Mouse (Mus musculus): ENCODE results near the gene Olfml2a. TPM values are rescaled to one million over a fixed set of nuclear protein-coding genes. Genes with fewer than 3 reads are reported as not detected.
A peak's percentile ranks its signal among the peaks of the same experiment; 100 is the strongest.

Gene Olfml2a
- polyA plus RNA-seq, 1 experiment from 2014 or later: 2.7 TPM

- Histone ChIP-seq H3K4me2 (ENCODE audit: low read depth, severe bottlenecking) (no peak overlapping the region), H3K27me3 (ENCODE audit: control insufficient read depth, insufficient read depth, low read length) (no peaks in the 10 kb centered on the region), H3K36me3 (ENCODE audit: control insufficient read depth, insufficient read depth, low read length) (no peaks in the 10 kb centered on the region), H3K4me1 (ENCODE audit: control insufficient read depth, insufficient read depth, low read length) (no peaks in the 10 kb centered on the region), H3K9me3 (ENCODE audit: control insufficient read depth, low read length) (no peaks in the 10 kb centered on the region), H3K4me3 (ENCODE audit: low read depth, low read length) (no peak overlapping the region), H3K9ac (ENCODE audit: low read length) (no peak overlapping the region), H3K27ac (replicated peaks; ENCODE audit: low read depth, low read length) (no peak overlapping the region)
- DNase-seq (ENCODE audit: low spot score) (peak; percentile 18), ATAC-seq (ENCODE audit: insufficient number of reproducible peaks, low FRiP score, low TSS enrichment, low read depth) (no peak)
- WGBS: 40% methylated on average over 1 of the region's 1 CpGs
These were observed 10.4 kb upstream of the Olfml2a start for GRCm38 (mm10) chr2:38921374-38921773.

GRCm38 (mm10) chr2:38923471-38923870 is 8.3 kb upstream of the Olfml2a start:
- H3K4me2 ChIP-seq (ENCODE audit: low read depth, severe bottlenecking): no peak overlapping the region
- H3K9me3 ChIP-seq (ENCODE audit: control insufficient read depth, low read length): no peaks in the 10 kb centered on the region
- WGBS: 6% methylated on average over 3 of the region's 3 CpGs
- ATAC-seq (ENCODE audit: insufficient number of reproducible peaks, low FRiP score, low TSS enrichment, low read depth): no peak
- no peak for DNase-seq (ENCODE audit: low spot score)
- H3K4me1 ChIP-seq (ENCODE audit: control insufficient read depth, insufficient read depth, low read length): no peaks in the 10 kb centered on the region
- H3K36me3 ChIP-seq (ENCODE audit: control insufficient read depth, insufficient read depth, low read length): no peaks in the 10 kb centered on the region
- no peak overlapping the region for H3K27ac ChIP-seq (replicated peaks; ENCODE audit: low read depth, low read length)
- H3K9ac ChIP-seq (ENCODE audit: low read length): no peak overlapping the region
- no peaks in the 10 kb centered on the region for H3K27me3 ChIP-seq (ENCODE audit: control insufficient read depth, insufficient read depth, low read length)
- H3K4me3 ChIP-seq (ENCODE audit: low read depth, low read length): no peak overlapping the region

- Histone ChIP-seq H3K9me3 (ENCODE audit: control insufficient read depth, low read length) (no peaks in the 10 kb centered on the region), H3K36me3 (ENCODE audit: control insufficient read depth, insufficient read depth, low read length) (no peaks in the 10 kb centered on the region), H3K27me3 (ENCODE audit: control insufficient read depth, insufficient read depth, low read length) (no peaks in the 10 kb centered on the region), H3K4me3 (ENCODE audit: low read depth, low read length) (no peak overlapping the region), H3K9ac (ENCODE audit: low read length) (no peak overlapping the region), H3K4me2 (ENCODE audit: low read depth, severe bottlenecking) (no peak overlapping the region), H3K27ac (replicated peaks; ENCODE audit: low read depth, low read length) (no peak overlapping the region), H3K4me1 (ENCODE audit: control insufficient read depth, insufficient read depth, low read length) (no peaks in the 10 kb centered on the region)
- DNase-seq (ENCODE audit: low spot score) (no peak), ATAC-seq (ENCODE audit: insufficient number of reproducible peaks, low FRiP score, low TSS enrichment, low read depth) (no peak)
- WGBS: 44% methylated on average over 2 of the region's 2 CpGs
These were observed 7.9 kb upstream of the Olfml2a start for GRCm38 (mm10) chr2:38923911-38924310.

GRCm38 (mm10) chr2:38924571-38924970 is 7.2 kb upstream of the Olfml2a start:
- no peaks in the 10 kb centered on the region for H3K36me3 ChIP-seq (ENCODE audit: control insufficient read depth, insufficient read depth, low read length)
- no peaks in the 10 kb centered on the region for H3K9me3 ChIP-seq (ENCODE audit: control insufficient read depth, low read length)
- H3K9ac ChIP-seq (ENCODE audit: low read length): no peak overlapping the region
- no peaks in the 10 kb centered on the region for H3K27me3 ChIP-seq (ENCODE audit: control insufficient read depth, insufficient read depth, low read length)
- 2% methylated on average over 10 of the region's 10 CpGs for WGBS
- H3K4me1 ChIP-seq (ENCODE audit: control insufficient read depth, insufficient read depth, low read length): no peaks in the 10 kb centered on the region
- no peak overlapping the region for H3K4me3 ChIP-seq (ENCODE audit: low read depth, low read length)
- DNase-seq (ENCODE audit: low spot score): no peak
- H3K27ac ChIP-seq (replicated peaks; ENCODE audit: low read depth, low read length): no peak overlapping the region
- ATAC-seq (ENCODE audit: insufficient number of reproducible peaks, low FRiP score, low TSS enrichment, low read depth): no peak
- H3K4me2 ChIP-seq (ENCODE audit: low read depth, severe bottlenecking): peak overlapping the region; percentile 98

- DNase-seq (ENCODE audit: low spot score) (peak; percentile 65), ATAC-seq (ENCODE audit: insufficient number of reproducible peaks, low FRiP score, low TSS enrichment, low read depth) (peak; percentile 62)
- Histone ChIP-seq H3K36me3 (ENCODE audit: control insufficient read depth, insufficient read depth, low read length) (no peaks in the 10 kb centered on the region), H3K27me3 (ENCODE audit: control insufficient read depth, insufficient read depth, low read length) (no peaks in the 10 kb centered on the region), H3K9me3 (ENCODE audit: control insufficient read depth, low read length) (no peaks in the 10 kb centered on the region), H3K4me1 (ENCODE audit: control insufficient read depth, insufficient read depth, low read length) (no peaks in the 10 kb centered on the region), H3K4me3 (ENCODE audit: low read depth, low read length) (peak overlapping the region; percentile 81), H3K27ac (replicated peaks; ENCODE audit: low read depth, low read length) (no peak overlapping the region), H3K4me2 (ENCODE audit: low read depth, severe bottlenecking) (peak overlapping the region; percentile 98), H3K9ac (ENCODE audit: low read length) (peak overlapping the region; percentile 64)
- under 1% methylated on average over 51 of the region's 51 CpGs for WGBS
These were observed 6.4 kb upstream of the Olfml2a start for GRCm38 (mm10) chr2:38925171-38926080.

GRCm38 (mm10) chr2:38926145-38926891 is 5.5 kb upstream of the Olfml2a start:
- no peaks in the 10 kb centered on the region for H3K4me1 ChIP-seq (ENCODE audit: control insufficient read depth, insufficient read depth, low read length)
- ATAC-seq (ENCODE audit: insufficient number of reproducible peaks, low FRiP score, low TSS enrichment, low read depth) (peak; percentile 93), DNase-seq (ENCODE audit: low spot score) (peak; percentile 95)
- peak overlapping the region; percentile 64 for H3K9ac ChIP-seq (ENCODE audit: low read length)
- H3K9me3 ChIP-seq (ENCODE audit: control insufficient read depth, low read length): no peaks in the 10 kb centered on the region
- H3K4me2 ChIP-seq (ENCODE audit: low read depth, severe bottlenecking): peak overlapping the region; percentile 98
- H3K27me3 ChIP-seq (ENCODE audit: control insufficient read depth, insufficient read depth, low read length): no peaks in the 10 kb centered on the region
- no peak overlapping the region for H3K27ac ChIP-seq (replicated peaks; ENCODE audit: low read depth, low read length)
- H3K36me3 ChIP-seq (ENCODE audit: control insufficient read depth, insufficient read depth, low read length): no peaks in the 10 kb centered on the region
- H3K4me3 ChIP-seq (ENCODE audit: low read depth, low read length): peak overlapping the region; percentile 81
- WGBS: under 1% methylated on average over 47 of the region's 53 CpGs

GRCm38 (mm10) chr2:38927115-38927979 is 4.4 kb upstream of the Olfml2a start, which contains the start of gene Nr6a1:
Gene Nr6a1 (minus strand): TSS chr2:38927688.
- no peaks in the 10 kb centered on the region for H3K9me3 ChIP-seq (ENCODE audit: control insufficient read depth, low read length)
- peaks cover 5% of the 10 kb centered on the region for H3K4me1 ChIP-seq (ENCODE audit: control insufficient read depth, insufficient read depth, low read length)
- ATAC-seq (ENCODE audit: insufficient number of reproducible peaks, low FRiP score, low TSS enrichment, low read depth) (peak; percentile 10), DNase-seq (ENCODE audit: low spot score) (peak; percentile 85)
- H3K27me3 ChIP-seq (ENCODE audit: control insufficient read depth, insufficient read depth, low read length): no peaks in the 10 kb centered on the region
- peak within 1 kb of the TSS; percentile 55 for H3K4me2 ChIP-seq (ENCODE audit: low read depth, severe bottlenecking)
- no peaks in the 10 kb centered on the region for H3K36me3 ChIP-seq (ENCODE audit: control insufficient read depth, insufficient read depth, low read length)
- H3K4me3 ChIP-seq (ENCODE audit: low read depth, low read length): peak within 1 kb of the TSS; percentile 19
- 8% methylated on average over 19 of the region's 19 CpGs for WGBS
- no peak within 1 kb of the TSS for H3K27ac ChIP-seq (replicated peaks; ENCODE audit: low read depth, low read length)
- no peak within 1 kb of the TSS for H3K9ac ChIP-seq (ENCODE audit: low read length)

GRCm38 (mm10) chr2:38930269-38930668 is 1.5 kb upstream of the Olfml2a start:
- Histone ChIP-seq H3K9ac (ENCODE audit: low read length) (no peak overlapping the region), H3K27ac (replicated peaks; ENCODE audit: low read depth, low read length) (no peak overlapping the region), H3K27me3 (ENCODE audit: control insufficient read depth, insufficient read depth, low read length) (no peaks in the 10 kb centered on the region), H3K4me2 (ENCODE audit: low read depth, severe bottlenecking) (no peak overlapping the region), H3K4me1 (ENCODE audit: control insufficient read depth, insufficient read depth, low read length) (peaks cover 17% of the 10 kb centered on the region), H3K4me3 (ENCODE audit: low read depth, low read length) (no peak overlapping the region), H3K36me3 (ENCODE audit: control insufficient read depth, insufficient read depth, low read length) (no peaks in the 10 kb centered on the region), H3K9me3 (ENCODE audit: control insufficient read depth, low read length) (no peaks in the 10 kb centered on the region)
- 53% methylated on average over 2 of the region's 2 CpGs for whole genome bisulfite sequencing
- no peak for DNase-seq (ENCODE audit: low spot score)
- no peak for ATAC-seq (ENCODE audit: insufficient number of reproducible peaks, low FRiP score, low TSS enrichment, low read depth)

All from limb, embryonic 11.5 days (tissue).